Mouse (Mus musculus): ENCODE results near the gene Srp9. TPM values are rescaled to one million over a fixed set of nuclear protein-coding genes. Genes with fewer than 3 reads are reported as not detected.
A peak's percentile ranks its signal among the peaks of the same experiment; 100 is the strongest.

Srp9 gene
- 10 to 100 TPM; 43.1 to 44.7 TPM for total RNA-seq (2021)
- long read RNA-seq, experiment 1, transcript Srp9-201 (3 exons, 1,367 nt), result major isoform, 119 of 127 reads
- long read RNA-seq, experiment 1, transcript Srp9-202 (2 exons, 823 nt), result minor isoform, 6 of 127 reads
- long read RNA-seq, experiment 1, partial matches to known transcripts, result 1 of 127 reads
- long read RNA-seq, experiment 1, other reads (novel, unspliced or antisense), result 1 of 127 reads
- long read RNA-seq, experiment 2, transcript Srp9-201 (3 exons, 1,367 nt), result major isoform, 89 of 96 reads
- long read RNA-seq, experiment 2, partial matches to known transcripts, result 0 of 96 reads
- long read RNA-seq, experiment 2, other reads (novel, unspliced or antisense), result 2 of 96 reads

GRCm38 (mm10) chr1:182124506-182124905, at the start of gene Srp9:
Gene Srp9 (plus strand): TSS chr1:182124737.
- DNase-seq (ENCODE audit: low spot score), result peak; percentile 98

GRCm38 (mm10) chr1:182081744-182082419, 42.7 kb upstream of the Srp9 start:
- DNase-seq (ENCODE audit: low spot score), result no peak

- no peak for DNase-seq (ENCODE audit: low spot score)
Observed at GRCm38 (mm10) chr1:182083459-182083858, 41.1 kb upstream of the Srp9 start.

- DNase-seq (ENCODE audit: low spot score), result no peak
Observed at GRCm38 (mm10) chr1:182086759-182087158, 37.8 kb upstream of the Srp9 start.

- DNase-seq (ENCODE audit: low spot score), result no peak
Observed at GRCm38 (mm10) chr1:182087351-182087750, 37.2 kb upstream of the Srp9 start.

- DNase-seq (ENCODE audit: low spot score), result peak; percentile 69
Observed at GRCm38 (mm10) chr1:182087753-182088633, 36.5 kb upstream of the Srp9 start.

- DNase-seq (ENCODE audit: low spot score), result peak; percentile 29
Observed at GRCm38 (mm10) chr1:182088844-182089418, 35.6 kb upstream of the Srp9 start.

GRCm38 (mm10) chr1:182089600-182090297, 34.8 kb upstream of the Srp9 start:
- DNase-seq (ENCODE audit: low spot score), result no peak

- no peak for DNase-seq (ENCODE audit: low spot score)
Observed at GRCm38 (mm10) chr1:182090298-182090677, 34.2 kb upstream of the Srp9 start.

- no peak for DNase-seq (ENCODE audit: low spot score)
Observed at GRCm38 (mm10) chr1:182091261-182091660, 33.3 kb upstream of the Srp9 start.

- no peak for DNase-seq (ENCODE audit: low spot score)
Observed at GRCm38 (mm10) chr1:182091746-182092412, 32.7 kb upstream of the Srp9 start.

GRCm38 (mm10) chr1:182092413-182092800, 32.1 kb upstream of the Srp9 start:
- no peak for DNase-seq (ENCODE audit: low spot score)

GRCm38 (mm10) chr1:182093407-182093806, 31.1 kb upstream of the Srp9 start:
- no peak for DNase-seq (ENCODE audit: low spot score)

- no peak for DNase-seq (ENCODE audit: low spot score)
Observed at GRCm38 (mm10) chr1:182094473-182095136, 29.9 kb upstream of the Srp9 start.

GRCm38 (mm10) chr1:182095240-182095741, 29.2 kb upstream of the Srp9 start:
- no peak for DNase-seq (ENCODE audit: low spot score)

- DNase-seq (ENCODE audit: low spot score), result no peak
Observed at GRCm38 (mm10) chr1:182096707-182097106, 27.8 kb upstream of the Srp9 start.

GRCm38 (mm10) chr1:182099062-182099461, 25.5 kb upstream of the Srp9 start:
- peak; percentile 34 for DNase-seq (ENCODE audit: low spot score)

GRCm38 (mm10) chr1:182100403-182100802, 24.1 kb upstream of the Srp9 start:
- DNase-seq (ENCODE audit: low spot score), result no peak

GRCm38 (mm10) chr1:182101468-182101867, 23.1 kb upstream of the Srp9 start:
- no peak for DNase-seq (ENCODE audit: low spot score)

- no peak for DNase-seq (ENCODE audit: low spot score)
Observed at GRCm38 (mm10) chr1:182102706-182103105, 21.8 kb upstream of the Srp9 start.
